Mouse (Mus musculus) left cerebral cortex, postnatal 36 days (tissue): ENCODE results near the gene Mog. TPM values are rescaled to one million over a fixed set of nuclear protein-coding genes. Genes with fewer than 3 reads are reported as not detected.
"Not testable (repeated sequence)": the region's sequence is repeated elsewhere in the genome, so short reads cannot be mapped to it uniquely, and the experiment has no call there.

Experiments
- DNase-seq, 2 experiments: peaks; one replicate each; pipeline ENCODE4 v3.0.0; 2021 to 2022; ENCODE audit warnings: low spot score in 2 of 2, mixed read lengths in 1 of 2
- intact Hi-C: fragments of 180-260 bp; cut with DNase I; formaldehyde crosslinking; loops from one replicate; pipeline ENCODE4 v1.15.1; 2025
- total RNA-seq, 2 experiments: library from RNA; stranded (reverse); gene quantifications; 2 replicates each; pipeline ENCODE4 v1.2.3; 2021

Gene Mog
- total RNA-seq, 2 experiments from 2014 or later = 48.3 to 87.0 TPM

GRCm38 (mm10) chr17:37047332-37047976 is 24.3 kb upstream of the Mog start:
- peak in 1 of 2 experiments; percentile 17 for DNase-seq
- intact Hi-C loops = loop anchor here (5.0 kb wide), 2 partner anchors 50 to 130 kb away; no protein-coding TSS in a partner anchor

DNA sequence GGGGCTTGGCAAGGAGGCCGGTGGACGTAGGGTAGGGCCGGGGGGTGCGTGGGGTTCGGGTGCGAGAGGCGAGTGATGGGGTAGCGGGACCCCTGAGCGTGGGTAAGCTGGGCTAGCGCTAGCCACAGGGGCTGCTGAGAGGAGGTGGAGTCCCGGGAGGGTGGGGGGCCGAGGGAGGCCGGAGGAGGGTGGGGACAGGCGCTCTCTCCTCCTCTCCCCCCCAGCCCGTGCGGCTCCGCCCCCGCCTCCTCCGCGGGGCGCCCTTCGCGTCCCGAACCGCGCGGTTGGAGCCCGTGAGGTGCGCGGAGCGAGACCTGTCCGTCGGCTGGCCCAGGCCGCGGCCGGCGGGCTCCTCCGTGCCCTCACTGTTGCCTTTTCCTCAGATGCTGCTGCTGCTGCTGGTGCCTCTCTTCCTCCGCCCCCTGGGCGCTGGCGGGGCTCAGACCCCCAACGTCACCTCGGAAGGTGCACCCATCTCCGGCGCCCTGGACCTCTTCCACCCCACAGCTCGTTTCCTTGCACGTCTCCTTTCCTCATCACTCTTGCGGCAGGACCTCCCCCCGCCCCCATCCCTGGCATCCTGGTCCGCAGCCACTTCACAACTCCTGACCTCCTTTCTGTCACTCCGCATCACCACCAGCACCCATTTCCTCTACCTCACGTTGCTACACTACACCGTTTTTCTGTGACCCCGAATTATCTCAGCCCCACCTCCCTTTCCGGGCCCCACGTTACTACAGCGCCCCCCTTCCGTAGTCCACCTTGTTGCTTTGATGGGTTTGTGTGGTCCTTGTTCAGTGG is 23.3 kb upstream of the Mog start:
- DNase-seq = peak; percentile 58 to 70
- intact Hi-C loops = loop anchor here (5.0 kb wide), 2 partner anchors 49 to 129 kb away; no protein-coding TSS in a partner anchor

DNA sequence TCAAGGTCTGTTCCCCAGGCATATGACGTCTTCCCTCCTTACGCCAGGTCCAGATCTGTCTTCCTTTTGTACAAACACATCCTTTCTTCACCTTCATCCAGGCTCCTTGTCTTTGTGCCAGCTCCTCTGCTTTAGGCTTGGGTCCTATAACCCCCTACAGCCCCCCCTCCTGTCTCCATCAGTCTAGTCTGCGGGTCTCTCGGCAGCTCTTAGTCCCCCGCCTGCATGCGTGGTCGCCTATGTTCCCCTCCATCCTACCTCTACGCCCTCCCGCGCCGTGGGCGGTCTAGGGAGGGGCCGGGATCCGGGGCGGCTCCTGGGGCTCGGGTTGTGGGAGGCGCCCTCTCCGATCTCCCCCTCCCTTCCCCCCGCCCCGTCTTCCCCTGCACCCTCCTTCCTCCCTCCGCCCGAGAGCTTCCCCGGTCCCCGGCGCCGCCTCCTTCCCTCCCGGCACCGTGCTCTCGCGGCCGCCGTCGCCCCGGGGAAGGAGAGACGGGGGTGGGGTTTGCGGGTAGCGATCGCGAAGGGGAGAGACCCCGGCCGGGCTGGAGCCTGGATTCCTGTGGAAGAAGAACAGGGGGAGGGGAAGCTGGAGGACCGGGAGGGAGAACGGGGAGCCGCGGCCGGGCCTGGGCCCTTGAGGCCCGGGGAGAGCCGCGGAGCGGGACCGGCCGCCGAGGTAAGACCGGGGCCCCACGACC is 22.6 kb upstream of the Mog start, which contains the start of gene Gabbr1:
Gene Gabbr1 (plus strand): TSS at position 356 of the 701 bp plus-strand sequence.
- intact Hi-C loops = loop anchor here (1.0 to 5.0 kb wide), 4 partner anchors 15 to 128 kb away; partner anchors contain the start of genes Znrd1 and Znrd1as
- DNase-seq = peak; percentile 83 to 88

DNA sequence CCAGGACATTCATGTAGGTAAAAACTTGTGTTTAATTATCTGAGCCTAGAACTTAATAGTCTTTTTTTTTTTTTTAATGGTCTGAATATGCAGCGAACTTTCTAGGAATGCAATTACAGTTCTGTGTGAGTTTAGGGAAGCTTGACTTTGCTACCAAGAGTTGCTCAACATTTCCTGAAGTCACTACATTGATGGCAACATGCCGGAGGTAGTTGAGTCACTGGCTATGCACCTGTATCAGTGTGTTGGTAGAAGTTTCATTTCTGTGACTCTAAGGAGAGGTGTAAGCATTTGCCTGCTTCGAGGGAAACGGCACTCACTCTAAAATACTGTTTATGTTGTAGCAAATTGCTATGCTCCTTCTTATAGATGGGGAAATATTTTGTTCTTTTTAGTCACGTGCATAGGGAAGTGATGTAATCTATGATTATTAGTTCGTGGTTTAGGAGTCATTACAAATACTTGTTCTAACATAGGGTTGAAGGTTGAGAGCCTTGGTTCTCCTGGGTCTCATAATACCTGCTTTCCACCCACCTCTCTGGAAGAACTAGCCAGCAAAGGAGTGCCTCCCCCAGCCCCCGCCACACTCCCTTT is 21.6 kb upstream of the Mog start:
- intact Hi-C loops = loop anchor here (1.0 to 5.0 kb wide), 4 partner anchors 14 to 127 kb away; partner anchors contain the start of genes Znrd1 and Znrd1as
- no peak for DNase-seq

DNA sequence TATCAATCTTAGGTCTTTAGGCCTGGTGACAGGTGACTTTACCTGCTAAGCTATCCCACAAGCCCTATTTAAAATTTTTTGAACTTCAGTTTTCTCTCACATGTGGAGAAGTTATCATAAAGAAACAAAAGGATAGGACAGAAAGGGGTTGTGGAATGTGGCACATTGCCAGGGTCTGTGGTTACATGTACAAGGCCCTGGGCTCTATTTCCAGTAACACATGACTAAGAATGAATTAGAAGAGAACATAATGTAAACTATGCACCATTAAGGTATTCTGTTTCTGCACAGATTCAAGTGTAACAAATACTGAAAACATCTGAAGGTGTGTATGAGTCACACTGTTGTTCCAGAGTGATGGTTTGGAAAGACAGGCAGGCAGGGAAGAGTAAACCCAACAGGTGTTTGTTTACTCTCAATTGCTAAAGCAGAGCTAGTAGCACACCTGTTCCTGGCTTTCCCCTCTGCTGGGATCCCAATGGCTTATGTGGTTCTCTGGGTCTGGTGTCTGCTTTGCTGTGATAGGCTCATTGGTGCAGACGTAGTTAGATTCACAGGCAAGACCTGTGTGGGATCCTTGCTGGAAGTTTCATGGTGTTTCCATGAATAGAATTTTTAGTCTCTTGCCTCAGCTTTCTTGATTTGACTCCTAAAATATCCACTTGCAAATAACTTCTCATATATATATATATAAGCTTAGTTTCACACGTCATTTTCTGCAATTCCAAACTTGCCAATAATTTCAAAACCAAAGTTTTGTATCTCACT is 16.1 kb upstream of the Mog start:
- intact Hi-C loops = no loop called here
- DNase-seq = no peak

DNA sequence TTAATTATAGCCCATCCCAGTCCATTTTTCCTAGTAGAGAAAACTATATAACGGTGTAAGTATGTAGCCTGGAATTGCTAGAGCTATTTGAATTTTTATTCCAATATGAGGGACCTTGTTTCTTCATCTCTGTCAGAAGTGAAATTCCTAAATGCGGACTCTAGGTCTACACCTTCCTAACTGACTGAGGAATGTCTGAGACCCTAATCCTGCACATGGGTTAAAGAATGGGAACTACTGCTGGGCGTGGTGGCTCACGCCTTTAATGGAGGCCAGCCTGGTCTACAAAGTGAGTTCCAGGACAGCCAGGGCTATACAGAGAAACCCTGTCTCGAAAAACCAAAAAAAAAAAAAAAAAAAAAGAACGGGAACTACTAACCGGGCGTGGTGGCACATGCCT is 6.0 kb upstream of the Mog start:
- intact Hi-C loops = no loop called here
- DNase-seq = no peak

GRCm38 (mm10) chr17:37028683-37029120 is 5.5 kb upstream of the Mog start:
- intact Hi-C loops = no loop called here
- peak; percentile 93 to 94 for DNase-seq

DNA sequence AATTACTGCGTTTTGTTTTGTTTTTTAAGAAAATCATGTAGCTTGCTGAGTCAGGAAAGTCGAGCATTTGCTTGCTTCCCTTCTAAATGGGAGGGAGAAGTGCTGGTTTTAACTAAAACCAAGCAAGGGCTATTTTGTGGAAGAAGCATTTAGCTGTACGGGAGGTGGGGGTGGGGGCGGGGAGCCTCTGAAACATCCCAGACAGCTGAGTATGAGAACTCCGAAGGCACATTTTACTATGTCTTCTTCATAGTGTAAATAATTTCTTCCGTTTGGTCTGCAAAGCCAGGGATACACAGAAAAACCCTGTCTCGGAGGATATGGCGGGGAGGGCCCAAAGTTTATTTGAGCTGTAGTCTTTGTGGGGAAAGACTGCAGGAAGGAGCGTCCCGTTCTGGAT is 5.0 kb upstream of the Mog start:
- intact Hi-C loops = no loop called here
- no peak for DNase-seq

DNA sequence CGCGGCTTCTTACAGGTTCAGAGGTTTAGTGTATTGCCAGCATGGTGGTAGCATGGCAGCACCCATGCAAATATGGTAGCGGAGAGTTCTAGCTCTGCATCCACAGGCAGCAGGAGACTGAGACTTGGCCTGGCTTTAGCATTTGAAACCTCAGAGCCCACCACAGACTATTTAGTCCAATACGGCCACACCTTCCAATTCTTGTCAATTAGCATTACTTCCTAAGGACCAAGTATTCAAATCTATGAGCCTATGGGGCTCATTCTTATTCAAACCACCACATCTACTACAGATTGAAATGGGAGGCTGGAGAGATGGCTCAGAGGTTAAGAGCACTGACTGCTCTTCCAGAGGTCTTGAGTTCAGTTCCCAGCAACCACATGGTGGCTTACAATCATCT is 4.3 kb upstream of the Mog start:
- intact Hi-C loops = no loop called here

GRCm38 (mm10) chr17:37026425-37026824 is 3.2 kb upstream of the Mog start:
- intact Hi-C loops = no loop called here
- no peak for DNase-seq

More for the DNA sequence above, 4.3 kb upstream of the Mog start:
- no peak for DNase-seq

DNA sequence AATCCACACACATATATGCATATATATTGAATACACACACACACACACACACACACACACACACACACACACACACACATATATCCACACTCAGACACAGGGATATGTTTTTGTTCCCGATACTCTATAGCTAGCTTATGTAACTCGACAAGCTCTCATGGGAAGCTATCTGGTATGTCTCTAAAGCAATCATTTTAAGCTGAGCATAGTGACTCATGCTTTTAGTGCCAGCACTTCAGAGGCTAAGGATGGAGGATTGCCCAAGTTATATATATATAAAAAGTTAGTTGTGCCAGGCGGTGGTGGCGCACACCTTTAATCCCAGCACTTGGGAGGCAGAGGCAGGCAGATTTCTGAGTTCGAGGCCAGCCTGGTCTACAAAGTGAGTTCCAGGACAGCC is 4.0 kb downstream of the Mog start:
- DNase-seq, intact Hi-C loops: not testable (repeated sequence)

DNA sequence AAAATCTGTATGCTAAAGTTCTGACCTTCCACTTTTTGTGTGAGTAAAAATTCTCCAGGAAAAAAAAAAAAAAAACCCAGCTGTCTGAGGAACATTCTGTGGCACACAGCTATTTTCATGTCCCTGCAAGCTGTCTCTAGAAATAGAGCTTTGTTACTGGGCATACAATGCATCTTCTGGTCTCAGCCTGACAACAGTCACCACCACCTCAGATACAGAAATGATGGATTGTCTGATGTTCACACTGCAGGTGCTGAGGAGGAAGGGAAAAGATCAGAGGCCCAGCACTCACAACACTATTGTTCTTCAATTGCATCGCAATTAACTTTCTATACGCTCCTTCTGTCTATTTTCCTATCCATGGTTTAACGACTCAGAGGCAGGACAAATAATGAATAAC is 4.9 kb downstream of the Mog start:
- DNase-seq = peak; percentile 21 to 30
- intact Hi-C loops = no loop called here

GRCm38 (mm10) chr17:37016333-37016732 is 6.9 kb downstream of the Mog start:
- intact Hi-C loops = no loop called here
- no peak for DNase-seq

GRCm38 (mm10) chr17:37012141-37012540 is 11.1 kb downstream of the Mog start:
- DNase-seq = no peak

GRCm38 (mm10) chr17:37011719-37012118 is 11.5 kb downstream of the Mog start:
- no peak for DNase-seq
- intact Hi-C loops = no loop called here

More at GRCm38 (mm10) chr17:37012141-37012540, 11.1 kb downstream of the Mog start:
- intact Hi-C loops = no loop called here

DNA sequence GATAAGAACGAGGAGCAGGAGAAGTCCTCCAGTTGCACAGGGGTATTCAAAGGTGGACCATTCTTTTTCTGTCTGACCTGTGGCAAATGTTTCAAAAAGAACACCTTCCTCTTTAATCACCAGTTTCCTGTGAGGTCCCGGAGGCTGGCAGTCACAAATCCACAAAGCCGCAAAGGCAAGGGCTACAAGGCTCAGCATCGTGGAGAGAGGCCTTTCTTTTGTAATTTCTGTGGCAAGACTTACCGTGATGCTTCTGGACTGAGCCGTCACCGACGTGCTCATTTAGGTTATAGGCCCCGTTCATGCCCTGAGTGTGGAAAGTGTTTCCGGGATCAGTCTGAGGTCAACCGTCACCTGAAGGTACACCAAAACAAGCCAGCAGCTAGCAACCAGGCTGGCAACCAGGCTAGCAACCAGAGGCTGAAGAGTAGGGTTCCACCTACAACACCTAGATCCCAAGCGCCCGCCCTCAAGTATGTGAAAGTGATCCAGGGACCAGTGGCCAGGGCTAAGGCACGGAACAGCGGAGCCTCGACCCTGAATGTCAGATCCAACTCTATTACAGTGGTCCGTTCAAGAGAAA is 13.6 kb downstream of the Mog start:
- no peak for DNase-seq
- intact Hi-C loops = no loop called here

DNA sequence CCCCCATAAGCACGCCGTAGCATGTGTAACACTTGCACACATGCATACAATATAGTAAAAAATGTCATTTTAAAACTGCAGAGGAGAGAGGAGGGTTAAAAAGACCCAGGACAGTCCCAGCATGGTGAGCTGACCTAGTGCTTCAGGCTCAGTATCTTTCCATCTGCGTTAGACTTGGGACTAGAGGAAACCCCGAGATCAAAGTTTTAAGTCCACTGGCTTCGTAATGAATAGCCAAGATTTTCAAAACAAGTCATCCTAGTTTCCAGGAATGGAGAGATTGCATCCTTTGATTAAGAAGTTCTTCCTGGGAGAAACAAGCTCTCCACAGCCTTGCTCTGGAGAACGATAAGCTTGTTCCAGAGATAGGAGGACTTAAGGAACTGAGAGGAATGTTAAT is 15.0 kb downstream of the Mog start:
- intact Hi-C loops = no loop called here
- DNase-seq = no peak

- intact Hi-C loops = no loop called here
- no peak for DNase-seq
Observed at GRCm38 (mm10) chr17:37003366-37003765, 19.8 kb downstream of the Mog start.
